Mouse (Mus musculus) ES-E14 (cell line): Measurements from ENCODE around the gene Paxx. TPM values are rescaled to one million over a fixed set of nuclear protein-coding genes. Genes with fewer than 3 reads are reported as not detected.

ENCODE experiments used
- DNase-seq: peaks from one replicate; pipeline ENCODE4 v3.0.0-alpha.2; 2013; ENCODE audit warnings: low read depth, low spot score
- H3K27ac ChIP-seq: 2 replicates; pipeline ENCODE4 v1.5.1; 2012; ENCODE audit warnings: low read depth, mild to moderate bottlenecking, low read length, moderate library complexity, mixed read lengths; ENCODE audit not compliant: poor library complexity, insufficient read depth, severe bottlenecking
- H3K36me3 ChIP-seq: 2 replicates; pipeline ENCODE4 v1.6.1; 2012; ENCODE audit warnings: mild to moderate bottlenecking, low read length, moderate library complexity, mixed read lengths; ENCODE audit not compliant: control insufficient read depth, poor library complexity, insufficient read depth, severe bottlenecking
- H3K4me1 ChIP-seq, 2 experiments: fragments of 150-350 bp in 1 of 2; sonication (generic) in 1 of 2; 2 replicates each; pipeline ENCODE4 v1.6.1; 2012; ENCODE audit warnings: low read length in 2 of 2, mild to moderate bottlenecking in 1 of 2, mixed read lengths in 1 of 2; ENCODE audit not compliant: control insufficient read depth in 2 of 2, insufficient read depth in 2 of 2, poor library complexity in 1 of 2
- H3K4me3 ChIP-seq, 2 experiments: fragments of 150-350 bp in 1 of 2; sonication (generic) in 1 of 2; 2 replicates each; pipeline ENCODE4 v1.5.1; 2012; ENCODE audit warnings: low read length in 2 of 2, low read depth in 1 of 2, mild to moderate bottlenecking in 1 of 2, mixed read lengths in 1 of 2; ENCODE audit not compliant: insufficient read depth in 1 of 2, poor library complexity in 1 of 2, severe bottlenecking in 1 of 2
- H3K9ac ChIP-seq: 2 replicates; pipeline ENCODE4 v1.6.1; 2012; ENCODE audit warnings: low read depth, mild to moderate bottlenecking, low read length, mixed read lengths; ENCODE audit not compliant: poor library complexity, insufficient read depth, severe bottlenecking
- H3K9me3 ChIP-seq: fragments of 150-350 bp; sonication (generic); 2 replicates; pipeline ENCODE4 v1.6.1; 2012; ENCODE audit warnings: low read depth, mild to moderate bottlenecking, low read length; ENCODE audit not compliant: control insufficient read depth, insufficient read depth
- CHD2 ChIP-seq: IDR thresholded peaks from 2 replicates; pipeline ENCODE4 v1.6.1; 2014; ENCODE audit warnings: mild to moderate bottlenecking, low read depth, low read length, inconsistent platforms
- HCFC1 ChIP-seq: IDR thresholded peaks from 2 replicates; pipeline ENCODE4 v1.6.1; 2012; ENCODE audit warnings: low read length, inconsistent platforms, borderline replicate concordance; ENCODE audit not compliant: insufficient read depth
- MAFK ChIP-seq: IDR thresholded peaks from 2 replicates; pipeline ENCODE4 v1.6.1; 2014; ENCODE audit warnings: mild to moderate bottlenecking, low read depth, low read length, inconsistent platforms; ENCODE audit not compliant: insufficient read depth
- ZC3H11A ChIP-seq: IDR thresholded peaks from 2 replicates; pipeline ENCODE4 v1.6.1; 2012; ENCODE audit warnings: low read depth, mild to moderate bottlenecking, inconsistent platforms, low read length, borderline replicate concordance
- ZNF384 ChIP-seq: IDR thresholded peaks from 2 replicates; pipeline ENCODE4 v1.6.1; 2012; ENCODE audit warnings: low read depth, low read length, inconsistent platforms
- in situ Hi-C, 2 experiments: fragments of 600-800 bp; cut with MboI; formaldehyde crosslinking; loops; one replicate each; pipeline ENCODE4 v1.15.1; 2025; ENCODE audit warnings: low sequenced_read_pairs in 2 of 2, inconsistent platforms in 1 of 2; ENCODE audit not compliant: unreplicated experiment in 2 of 2
- total RNA-seq: library from RNA; depleted of rRNA; stranded (reverse); fragments of 300-350 nt; gene quantifications from 2 replicates; pipeline ENCODE4 v1.2.3, GENCODE M21; 2012

Gene Paxx
- total RNA-seq, 1 experiment = 4.8 TPM

GRCm38 (mm10) chr2:25505000-25505399 is 44.1 kb upstream of the Paxx start:
- TF ChIP-seq ZNF384 (no peak), CHD2 (no peak), MAFK (no peak), HCFC1 (no peak), ZC3H11A (no peak)
- Histone ChIP-seq H3K36me3 (peaks cover 11% of the 10 kb centered on the region; the same call in 1 of the 2 replicates), H3K4me3 (no peak overlapping the region), H3K9me3 (no peaks in the 10 kb centered on the region), H3K9ac (no peak overlapping the region), H3K4me1 (peaks cover 0 to 8% of the 10 kb centered on the region in 2 experiments; a peak in 1 of 4 replicates), H3K27ac (no peak overlapping the region)
- in situ Hi-C loops = no loop called here
- DNase-seq = no peak

GRCm38 (mm10) chr2:25504538-25504937 is 43.6 kb upstream of the Paxx start:
- H3K9me3 ChIP-seq = no peaks in the 10 kb centered on the region
- H3K27ac ChIP-seq = no peak overlapping the region
- DNase-seq = no peak
- peaks cover 0 to 9% of the 10 kb centered on the region in 2 experiments; a peak in 1 of 4 replicates for H3K4me1 ChIP-seq
- TF ChIP-seq HCFC1 (no peak), ZNF384 (no peak), ZC3H11A (no peak), CHD2 (no peak), MAFK (no peak)
- H3K9ac ChIP-seq = no peak overlapping the region
- peaks cover 11% of the 10 kb centered on the region; the same call in 1 of the 2 replicates for H3K36me3 ChIP-seq
- no peak overlapping the region for H3K4me3 ChIP-seq
- in situ Hi-C loops = no loop called here

- no peak overlapping the region for H3K4me3 ChIP-seq
- H3K36me3 ChIP-seq = peaks cover 11% of the 10 kb centered on the region; the same call in 1 of the 2 replicates
- H3K9me3 ChIP-seq = no peaks in the 10 kb centered on the region
- H3K27ac ChIP-seq = no peak overlapping the region
- peaks cover 0 to 12% of the 10 kb centered on the region in 2 experiments; a peak in 1 of 4 replicates for H3K4me1 ChIP-seq
- H3K9ac ChIP-seq = no peak overlapping the region
- no peak for DNase-seq
- TF ChIP-seq MAFK (no peak), ZNF384 (no peak), HCFC1 (no peak), CHD2 (no peak), ZC3H11A (no peak)
- in situ Hi-C loops = no loop called here
Measured at GRCm38 (mm10) chr2:25502726-25503125, 41.8 kb upstream of the Paxx start.

- no peak for TF ChIP-seq CHD2
- no peak for TF ChIP-seq ZC3H11A
- TF ChIP-seq HCFC1 = no peak
- no peaks in the 10 kb centered on the region for H3K9me3 ChIP-seq
- DNase-seq = no peak
- peak within 1 kb of the TSS; percentile 82 to 95 for H3K4me3 ChIP-seq
- peaks cover 11% of the 10 kb centered on the region; the same call in 1 of the 2 replicates for H3K36me3 ChIP-seq
- in situ Hi-C loops = no loop called here
- H3K4me1 ChIP-seq = peaks cover 0 to 15% of the 10 kb centered on the region in 2 experiments; a peak in 1 of 4 replicates
- H3K9ac ChIP-seq = peak within 1 kb of the TSS; percentile 92
- no peak within 1 kb of the TSS for H3K27ac ChIP-seq
Measured at GRCm38 (mm10) chr2:25501593-25502486, 40.9 kb upstream of the Paxx start, which contains the start of gene C8g. Gene C8g (minus strand): TSS chr2:25501719.
